In genomic region chr2:30328791-30329190, GRCm38 (mm10) we compare ENCODE assay signal across 37 mouse cellular contexts. TPM values are rescaled to one million over a fixed set of nuclear protein-coding genes. Genes with fewer than 3 reads are reported as not detected.
"Had no signal": no experiment of that assay in that cellular context is flagged by ENCODE, and none has a peak within 500 bp of the region (broad histone marks: within the 10 kb centered on the region; RNA-seq: fewer than 3 reads in every experiment).

No protein-coding gene starts in this region.

- H3K4me1 ChIP-seq: heart, embryonic 10.5 days; heart, embryonic 12.5 days; hindbrain, embryonic 10.5 days; hindbrain, embryonic 12.5 days; intestine, embryonic 15.5 days; limb, embryonic 10.5 days; limb, embryonic 12.5 days; liver, embryonic 13.5 days; liver, embryonic 15.5 days had no signal

- H3K27ac ChIP-seq: gastrocnemius, adult 2 months; heart, embryonic 10.5 days; hindbrain, embryonic 10.5 days; hindbrain, embryonic 12.5 days; hindbrain, embryonic 14.5 days; intestine, embryonic 15.5 days; layer of hippocampus, adult 2 months; left cerebral cortex, adult 2 months; limb, embryonic 10.5 days; limb, embryonic 12.5 days; liver, embryonic 13.5 days; liver, embryonic 15.5 days had no signal

- H3K27me3 ChIP-seq: heart, embryonic 12.5 days; hindbrain, embryonic 12.5 days; intestine, embryonic 15.5 days; limb, embryonic 12.5 days; liver, embryonic 13.5 days; liver, embryonic 15.5 days had no signal

- H3K4me3 ChIP-seq: gastrocnemius, adult 2 months; heart, embryonic 10.5 days; heart, embryonic 12.5 days; hindbrain, embryonic 10.5 days; hindbrain, embryonic 12.5 days; intestine, embryonic 15.5 days; layer of hippocampus, adult 2 months; left cerebral cortex, adult 2 months; limb, embryonic 10.5 days; limb, embryonic 12.5 days; liver, embryonic 13.5 days; liver, embryonic 15.5 days had no signal

- DNase-seq: gastrocnemius, adult 2 months; gastrocnemius, postnatal 10 days; gastrocnemius, postnatal 25 days; heart, adult 18-20 months; heart, postnatal 10 days; heart, postnatal 4 days; kidney, adult 18-20 months; kidney, adult 8-10 months; kidney, postnatal 10 days; kidney, postnatal 25 days; kidney, postnatal 4 days; liver; liver, embryonic 13.5 days had no signal

RNA-seq across cellular contexts. Expression of gene Gm28038, which starts 47.9 kb away (rescaled TPM):
- total RNA-seq: gastrocnemius, postnatal 10 days; gastrocnemius, postnatal 25 days; gastrocnemius, postnatal 4 days; heart, adult 18-20 months; heart, postnatal 10 days; layer of hippocampus, adult 2 months; layer of hippocampus, postnatal 10 days; layer of hippocampus, postnatal 25 days; left cerebral cortex, adult 2 months; left cerebral cortex, postnatal 14 days; left cerebral cortex, postnatal 36 days had no signal
- polyA plus RNA-seq: heart, embryonic 10.5 days; heart, embryonic 12.5 days; heart, embryonic 14.5 days; heart, embryonic 16.5 days; hindbrain, embryonic 10.5 days; hindbrain, embryonic 12.5 days; hindbrain, embryonic 14.5 days; hindbrain, embryonic 16.5 days; intestine, embryonic 15.5 days; intestine, postnatal 0 days; kidney, embryonic 14.5 days; kidney, embryonic 16.5 days; limb, embryonic 10.5 days; limb, embryonic 12.5 days; limb, embryonic 14.5 days; liver, embryonic 11.5 days; liver, embryonic 13.5 days; liver, embryonic 15.5 days had no signal
